Mouse (Mus musculus): ENCODE data around the gene Hao1. TPM values are rescaled to one million over a fixed set of nuclear protein-coding genes. Genes with fewer than 3 reads are reported as not detected.

Gene Hao1
- polyA plus RNA-seq, 1 experiment from 2014 or later: not detected

DNA sequence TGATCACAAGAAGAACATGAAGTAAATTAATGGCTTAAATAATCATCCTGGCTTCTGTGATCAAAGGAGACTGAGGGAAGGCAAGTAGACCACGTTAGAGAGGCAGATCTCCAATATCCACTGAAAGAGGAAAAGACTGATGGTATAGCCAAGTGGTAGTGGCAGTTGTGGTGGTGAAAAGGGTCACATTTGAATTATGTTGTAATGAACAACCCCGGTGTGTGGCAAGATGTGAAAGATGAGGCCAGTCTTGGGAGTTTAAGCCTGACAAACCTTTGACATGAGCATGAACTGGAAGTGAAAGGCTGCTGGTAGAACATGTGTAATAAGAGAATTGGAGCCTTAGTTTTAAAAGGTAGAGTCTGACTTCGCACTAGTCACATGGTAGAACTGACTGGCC, 54.4 kb downstream of the Hao1 start:
- H3K27ac ChIP-seq: no peak overlapping the region
- no peak overlapping the region for H3K4me3 ChIP-seq (ENCODE audit: inconsistent target)
- 72% methylated on average over 3 of the region's 3 CpGs for WGBS (ENCODE audit: missing documents)
- H3K36me3 ChIP-seq (ENCODE audit: inconsistent target): no peaks in the 10 kb centered on the region
- H3K79me2 ChIP-seq (ENCODE audit: inconsistent target): no peaks in the 10 kb centered on the region

DNA sequence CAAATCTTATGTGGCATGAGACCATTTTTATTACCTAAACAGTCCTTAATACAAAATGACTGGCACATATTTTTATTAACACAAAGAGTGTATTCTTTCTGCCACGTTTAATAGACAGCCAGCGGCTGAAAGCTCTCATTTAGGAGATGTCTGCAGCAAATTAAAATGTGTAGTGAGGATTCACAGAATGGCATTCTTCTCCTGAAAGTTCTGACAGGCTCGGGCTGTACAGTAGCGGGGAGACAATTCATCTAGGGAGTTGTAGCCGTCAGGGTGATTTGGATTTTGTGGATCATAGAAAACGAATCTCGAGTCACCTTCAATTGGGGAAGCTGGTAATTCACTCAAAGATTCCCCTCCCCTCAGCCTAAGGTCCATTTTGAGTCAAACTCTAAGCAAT, 55.7 kb downstream of the Hao1 start:
- Histone ChIP-seq H3K36me3 (ENCODE audit: inconsistent target) (no peaks in the 10 kb centered on the region), H3K79me2 (ENCODE audit: inconsistent target) (no peaks in the 10 kb centered on the region), H3K27ac (no peak overlapping the region), H3K4me3 (ENCODE audit: inconsistent target) (no peak overlapping the region)
- 97% methylated on average over 5 of the region's 7 CpGs for WGBS (ENCODE audit: missing documents)

DNA sequence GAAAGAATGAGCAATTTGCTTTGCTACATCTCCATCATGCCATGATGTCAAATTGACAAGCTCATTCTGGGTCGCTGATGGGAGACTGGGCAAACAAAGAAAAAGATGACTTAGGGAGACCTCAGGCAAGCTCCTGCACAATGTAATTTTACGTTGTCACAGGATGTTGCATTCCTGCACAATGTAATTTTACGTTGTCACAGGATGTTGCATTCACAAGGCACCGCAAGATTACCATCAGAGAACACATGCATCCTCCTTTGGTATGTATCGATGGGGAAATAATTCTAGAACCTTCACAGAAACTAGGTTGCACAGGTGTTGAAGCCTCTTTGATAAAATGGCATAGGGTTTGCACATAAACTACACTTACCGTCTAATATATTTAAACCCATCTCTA, 65.5 kb downstream of the Hao1 start:
- WGBS (ENCODE audit: missing documents): 84% methylated on average over 6 of the region's 6 CpGs
- Histone ChIP-seq H3K4me3 (ENCODE audit: inconsistent target) (no peak overlapping the region), H3K79me2 (ENCODE audit: inconsistent target) (no peaks in the 10 kb centered on the region), H3K27ac (no peak overlapping the region), H3K36me3 (ENCODE audit: inconsistent target) (no peaks in the 10 kb centered on the region)

DNA sequence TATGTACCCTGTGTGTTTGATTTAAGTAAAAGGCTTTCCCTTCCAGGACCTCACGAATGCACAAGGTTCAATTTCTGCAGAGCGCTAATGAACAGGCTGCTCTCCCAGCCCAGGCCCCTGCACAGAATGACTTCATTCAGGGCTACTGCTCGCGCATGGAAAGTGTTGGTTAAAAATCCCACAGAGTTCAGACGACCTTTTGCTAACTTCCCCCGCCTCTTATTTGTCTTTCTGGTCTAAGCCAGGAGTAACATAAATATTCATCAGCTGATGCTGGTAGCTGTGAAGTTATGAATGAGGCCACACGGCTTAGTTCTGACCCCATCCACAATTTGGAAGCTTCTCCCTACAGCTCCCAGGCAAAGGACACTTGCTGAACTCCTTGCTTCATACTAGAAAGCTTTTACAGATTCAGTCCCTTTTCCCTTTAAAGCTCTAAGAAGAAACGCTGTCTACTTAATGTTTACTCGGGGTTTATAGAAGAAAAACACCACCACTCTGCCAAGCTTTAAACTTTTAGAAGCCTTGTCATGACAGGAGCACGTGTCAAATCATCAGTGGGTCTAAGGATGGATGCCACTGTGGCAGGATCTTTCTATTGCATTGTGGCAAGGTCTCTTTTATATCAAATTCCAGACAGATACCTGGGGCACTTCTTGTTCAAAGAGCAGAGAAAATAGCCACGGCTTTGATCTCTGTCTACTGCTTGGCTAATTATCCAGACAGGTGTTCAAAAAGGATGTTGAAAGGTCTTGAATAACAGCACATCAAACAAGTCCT, 67.9 kb downstream of the Hao1 start:
- Histone ChIP-seq H3K36me3 (ENCODE audit: inconsistent target) (no peaks in the 10 kb centered on the region), H3K4me3 (ENCODE audit: inconsistent target) (no peak overlapping the region), H3K79me2 (ENCODE audit: inconsistent target) (no peaks in the 10 kb centered on the region), H3K27ac (no peak overlapping the region)
- WGBS (ENCODE audit: missing documents): 71% methylated on average over 11 of the region's 11 CpGs

DNA sequence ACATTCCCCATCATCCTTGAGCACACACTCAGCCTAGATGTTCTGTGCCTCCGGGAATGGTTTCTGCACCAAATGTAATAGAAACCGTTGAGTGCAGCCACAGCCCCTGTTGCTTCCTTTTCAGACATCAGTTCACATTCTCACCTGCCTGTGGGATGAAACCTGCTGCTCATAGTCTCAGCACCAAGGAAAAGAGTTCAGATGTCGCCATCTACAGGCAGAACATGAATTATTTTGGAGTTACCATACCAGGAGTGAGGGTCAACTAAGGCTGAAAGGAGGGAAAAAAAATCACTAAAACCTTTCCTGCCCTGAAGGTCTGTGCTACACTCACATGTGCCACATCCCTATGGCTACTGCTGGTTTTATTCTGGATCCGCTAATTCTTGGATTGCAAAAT, 71.5 kb downstream of the Hao1 start:
- 42% methylated on average over 4 of the region's 4 CpGs for WGBS (ENCODE audit: missing documents)
- H3K79me2 ChIP-seq (ENCODE audit: inconsistent target): no peaks in the 10 kb centered on the region
- no peaks in the 10 kb centered on the region for H3K36me3 ChIP-seq (ENCODE audit: inconsistent target)
- no peak overlapping the region for H3K27ac ChIP-seq
- H3K4me3 ChIP-seq (ENCODE audit: inconsistent target): no peak overlapping the region

DNA sequence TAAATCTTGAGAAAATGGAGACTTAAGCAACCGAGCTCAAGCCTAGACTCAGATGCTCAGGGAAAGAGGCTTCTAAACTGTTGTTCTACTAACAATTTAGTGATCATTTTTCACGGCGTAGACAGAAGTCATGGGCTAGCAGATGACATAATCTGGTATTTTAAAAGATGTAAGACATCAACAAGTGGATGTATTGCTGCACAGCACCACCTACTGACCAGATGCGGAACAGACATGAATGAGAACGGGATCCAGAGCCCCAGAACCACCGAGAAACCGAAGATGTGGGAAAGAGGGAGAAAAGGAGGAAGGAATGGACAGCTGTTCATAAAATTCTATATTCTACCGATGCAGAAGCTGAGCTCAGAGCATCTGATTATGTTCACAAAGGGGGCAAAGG, 72.4 kb downstream of the Hao1 start:
- no peaks in the 10 kb centered on the region for H3K36me3 ChIP-seq (ENCODE audit: inconsistent target)

DNA sequence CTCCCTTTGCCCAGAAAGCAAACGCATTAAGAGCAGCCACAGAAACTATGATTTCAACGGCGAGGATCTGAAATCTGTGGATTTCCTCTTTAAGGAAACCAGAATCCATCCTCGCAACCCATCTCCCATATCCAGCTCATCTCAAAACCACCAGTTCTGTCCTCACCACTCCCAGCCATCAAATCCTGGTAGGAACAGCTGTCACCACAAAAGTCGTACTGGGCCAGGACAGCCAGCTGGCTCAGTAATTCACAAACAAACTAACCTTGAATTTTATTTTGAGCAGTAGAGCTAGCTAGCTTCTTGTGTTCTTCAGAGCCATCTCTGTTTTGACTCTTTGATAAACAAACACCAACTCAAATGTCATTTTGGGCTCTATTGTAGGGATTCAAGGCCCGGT, 73.0 kb downstream of the Hao1 start:
- no peak overlapping the region for H3K4me3 ChIP-seq (ENCODE audit: inconsistent target)
- H3K79me2 ChIP-seq (ENCODE audit: inconsistent target): no peaks in the 10 kb centered on the region
- no peak overlapping the region for H3K27ac ChIP-seq
- H3K36me3 ChIP-seq (ENCODE audit: inconsistent target): no peaks in the 10 kb centered on the region
- WGBS (ENCODE audit: missing documents): 91% methylated on average over 6 of the region's 6 CpGs

More for the DNA sequence above, 72.4 kb downstream of the Hao1 start:
- 8% methylated on average over 8 of the region's 8 CpGs for WGBS (ENCODE audit: missing documents)
- H3K4me3 ChIP-seq (ENCODE audit: inconsistent target): no peak overlapping the region
- no peak overlapping the region for H3K27ac ChIP-seq
- no peaks in the 10 kb centered on the region for H3K79me2 ChIP-seq (ENCODE audit: inconsistent target)

DNA sequence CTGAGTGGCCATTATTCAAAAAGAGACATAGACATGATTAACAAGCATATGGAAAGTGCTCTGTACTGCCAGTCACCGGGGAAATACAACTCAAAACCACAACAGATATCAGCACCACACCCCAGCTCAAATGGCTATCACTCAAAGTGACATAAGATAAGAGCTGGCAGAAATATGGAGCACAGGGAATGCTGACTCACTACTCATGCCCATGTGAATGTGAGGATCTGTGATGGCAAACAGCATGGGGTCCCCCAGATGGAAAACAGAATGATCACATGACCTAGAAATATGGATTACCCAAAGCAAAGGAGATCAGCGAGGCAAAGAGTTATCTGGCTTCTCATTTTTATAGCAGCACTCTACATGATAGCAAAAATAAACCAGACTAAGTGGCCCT, 89.0 kb downstream of the Hao1 start:
- WGBS (ENCODE audit: missing documents): 51% methylated on average over 2 of the region's 2 CpGs
- Histone ChIP-seq H3K27ac (no peak overlapping the region), H3K79me2 (ENCODE audit: inconsistent target) (no peaks in the 10 kb centered on the region), H3K36me3 (ENCODE audit: inconsistent target) (no peaks in the 10 kb centered on the region), H3K4me3 (ENCODE audit: inconsistent target) (no peak overlapping the region)

DNA sequence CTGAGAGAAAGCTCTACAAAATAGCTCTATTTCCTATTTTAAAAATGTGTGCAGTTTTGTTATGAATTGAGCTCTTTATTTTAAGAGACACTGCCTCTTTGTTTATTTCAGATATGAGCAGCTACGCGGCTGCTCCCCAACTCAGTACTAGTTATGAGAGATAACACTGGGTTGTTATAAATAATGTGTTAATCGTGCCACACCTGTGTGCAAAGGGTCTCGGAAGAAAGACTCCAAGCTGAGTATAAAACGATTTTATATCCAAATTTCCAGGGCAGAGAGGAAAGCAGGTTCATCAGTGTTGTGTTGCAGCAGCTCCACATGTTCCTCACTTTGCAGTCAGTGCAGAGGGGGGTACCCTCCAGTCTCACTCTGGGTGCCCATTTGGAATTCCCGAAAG, 91.8 kb downstream of the Hao1 start:
- no peak overlapping the region for H3K4me3 ChIP-seq (ENCODE audit: inconsistent target)
- H3K79me2 ChIP-seq (ENCODE audit: inconsistent target): no peaks in the 10 kb centered on the region
- no peaks in the 10 kb centered on the region for H3K36me3 ChIP-seq (ENCODE audit: inconsistent target)
- H3K27ac ChIP-seq: no peak overlapping the region
- WGBS (ENCODE audit: missing documents): 86% methylated on average over 6 of the region's 6 CpGs

DNA sequence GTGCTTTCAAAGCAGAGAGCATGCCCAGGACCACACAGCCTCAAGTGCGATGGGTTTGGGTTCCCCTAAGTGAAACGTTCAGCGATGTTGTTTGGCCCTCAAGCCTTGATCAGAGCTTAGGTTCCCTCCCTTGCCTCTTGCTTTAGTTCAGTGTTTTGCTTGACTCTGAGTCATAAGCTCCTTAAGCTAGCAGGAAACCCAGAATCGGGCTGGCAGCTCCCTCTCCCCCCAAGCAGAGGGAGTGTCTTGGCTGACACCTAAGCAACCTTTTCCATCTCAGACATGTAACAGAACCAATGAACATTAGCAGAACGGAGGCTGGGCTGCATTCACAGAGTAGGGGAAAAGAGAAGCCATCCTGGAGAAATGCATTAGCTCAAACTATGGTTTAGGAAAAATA, 93.3 kb downstream of the Hao1 start:
- H3K36me3 ChIP-seq (ENCODE audit: inconsistent target): no peaks in the 10 kb centered on the region
- no peaks in the 10 kb centered on the region for H3K79me2 ChIP-seq (ENCODE audit: inconsistent target)
- H3K4me3 ChIP-seq (ENCODE audit: inconsistent target): no peak overlapping the region
- 20% methylated on average over 5 of the region's 5 CpGs for WGBS (ENCODE audit: missing documents)
- no peak overlapping the region for H3K27ac ChIP-seq

DNA sequence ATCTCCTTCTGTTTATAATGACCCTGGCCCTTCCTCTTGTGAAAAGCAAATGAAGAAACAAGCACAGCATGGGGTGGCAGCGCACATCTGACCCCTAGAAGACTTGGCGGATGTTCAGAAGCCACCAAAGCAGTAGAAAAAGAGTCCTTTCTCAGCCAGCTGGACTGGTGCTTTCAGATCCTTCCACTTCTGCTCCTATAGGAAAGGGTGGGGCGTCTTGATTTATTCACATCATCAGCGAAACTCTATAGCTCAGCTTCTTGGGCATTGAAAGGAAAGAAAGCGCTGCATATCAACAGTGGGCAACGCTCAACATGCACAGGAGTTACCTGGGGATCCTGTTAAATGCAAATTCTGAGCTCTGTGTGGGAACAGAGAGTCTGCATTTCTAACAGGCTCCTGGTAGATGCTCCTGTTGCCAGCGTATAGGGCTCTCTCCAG, 98.1 kb downstream of the Hao1 start:
- no peak overlapping the region for H3K27ac ChIP-seq
- 75% methylated on average over 7 of the region's 7 CpGs for WGBS (ENCODE audit: missing documents)
- H3K36me3 ChIP-seq (ENCODE audit: inconsistent target): no peaks in the 10 kb centered on the region
- H3K79me2 ChIP-seq (ENCODE audit: inconsistent target): no peaks in the 10 kb centered on the region
- no peak overlapping the region for H3K4me3 ChIP-seq (ENCODE audit: inconsistent target)

DNA sequence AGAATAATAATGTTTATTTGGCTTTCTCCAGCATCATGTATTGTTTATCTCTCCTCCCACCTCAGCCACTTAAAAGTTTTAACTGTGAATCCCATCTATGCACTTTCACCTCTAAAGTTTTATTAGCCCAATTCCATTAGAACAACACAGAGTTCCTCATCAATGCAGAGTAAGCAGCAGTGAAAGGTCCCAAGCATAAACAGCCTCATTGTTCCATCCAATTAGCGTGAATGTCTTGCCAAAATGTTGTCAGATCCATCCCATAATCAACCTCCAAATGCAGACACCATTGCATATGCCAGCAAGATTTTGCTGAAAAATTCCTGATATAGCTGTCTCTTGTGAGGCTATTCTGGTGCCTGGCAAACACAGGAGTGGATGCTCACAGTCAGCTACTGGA, 101.4 kb downstream of the Hao1 start:
- Histone ChIP-seq H3K27ac (no peak overlapping the region), H3K4me3 (ENCODE audit: inconsistent target) (no peak overlapping the region), H3K36me3 (ENCODE audit: inconsistent target) (no peaks in the 10 kb centered on the region), H3K79me2 (ENCODE audit: inconsistent target) (no peaks in the 10 kb centered on the region)
- 83% methylated on average over 1 of the region's 1 CpGs for WGBS (ENCODE audit: missing documents)

DNA sequence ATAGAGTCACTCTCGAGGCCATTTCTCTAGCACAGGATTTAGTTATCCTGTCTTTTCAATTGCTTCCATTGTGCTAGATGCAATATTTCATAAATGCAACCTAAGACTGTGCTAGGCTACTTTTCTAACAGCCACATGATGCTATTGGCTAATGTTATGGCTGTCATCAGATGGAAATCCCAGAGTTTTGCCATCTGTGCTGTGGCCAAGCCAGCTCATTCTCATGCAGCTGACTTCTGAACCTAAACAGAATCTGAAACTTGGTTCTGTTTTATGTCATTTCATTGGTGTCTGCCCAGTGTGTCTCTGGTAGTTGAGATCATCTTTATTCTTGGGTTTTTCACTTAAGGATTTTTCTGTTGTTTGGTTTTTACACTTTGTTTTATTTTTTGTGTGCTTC, 103.2 kb downstream of the Hao1 start:
- 86% methylated on average over 1 of the region's 1 CpGs for WGBS (ENCODE audit: missing documents)
- H3K36me3 ChIP-seq (ENCODE audit: inconsistent target): no peaks in the 10 kb centered on the region
- H3K79me2 ChIP-seq (ENCODE audit: inconsistent target): no peaks in the 10 kb centered on the region
- H3K27ac ChIP-seq: no peak overlapping the region
- no peak overlapping the region for H3K4me3 ChIP-seq (ENCODE audit: inconsistent target)
